Mouse (Mus musculus) ES-Bruce4 (cell line): ENCODE results near the gene Setd4. TPM values are rescaled to one million over a fixed set of nuclear protein-coding genes. Genes with fewer than 3 reads are reported as not detected.

ENCODE experiments used
- H3K27ac ChIP-seq: 2 replicates; pipeline ENCODE4 v1.5.1; 2012; ENCODE audit warnings: low read length, inconsistent platforms; ENCODE audit not compliant: insufficient read depth
- H3K27me3 ChIP-seq: 2 replicates; pipeline ENCODE4 v1.6.1; 2012; ENCODE audit warnings: mild to moderate bottlenecking, low read length, inconsistent platforms; ENCODE audit not compliant: control insufficient read depth, poor library complexity, insufficient read depth, severe bottlenecking
- H3K36me3 ChIP-seq: 2 replicates; pipeline ENCODE4 v1.6.1; 2012; ENCODE audit warnings: inconsistent platforms, mild to moderate bottlenecking, low read length, moderate library complexity; ENCODE audit not compliant: control insufficient read depth, poor library complexity, insufficient read depth, severe bottlenecking
- H3K4me1 ChIP-seq: one replicate; pipeline ENCODE4 v1.8.1; 2011; ENCODE audit warnings: low read length; ENCODE audit not compliant: control insufficient read depth, insufficient read depth
- H3K4me3 ChIP-seq: 2 replicates; pipeline ENCODE4 v1.5.1; 2011; ENCODE audit warnings: low read depth, mild to moderate bottlenecking, low read length
- H3K9ac ChIP-seq: 2 replicates; pipeline ENCODE4 v1.6.1; 2012; ENCODE audit warnings: low read depth, mild to moderate bottlenecking, inconsistent platforms; ENCODE audit not compliant: poor library complexity, severe bottlenecking
- H3K9me3 ChIP-seq: replicated peaks from 2 replicates; pipeline ENCODE4 v1.6.1; 2012; ENCODE audit warnings: mild to moderate bottlenecking, low read length, inconsistent platforms; ENCODE audit not compliant: control insufficient read depth, poor library complexity, insufficient read depth, severe bottlenecking
- CTCF ChIP-seq: IDR thresholded peaks from one replicate; pipeline ENCODE4 v1.8.1; 2011; ENCODE audit warnings: low read depth, low read length
- EP300 ChIP-seq: IDR thresholded peaks from 2 replicates; pipeline ENCODE4 v1.6.1; 2011; ENCODE audit warnings: low read depth, low read length; ENCODE audit not compliant: insufficient read depth
- POLR2A ChIP-seq: IDR thresholded peaks from one replicate; pipeline ENCODE4 v1.8.1; 2011; ENCODE audit warnings: low read length; ENCODE audit not compliant: insufficient read depth
- polyA plus RNA-seq: library from polyadenylated mRNA; stranded (reverse); fragments of >200 nt; gene quantifications from 2 replicates; pipeline ENCODE4 v1.2.4, GENCODE M21; 2011; ENCODE audit warnings: low read depth; ENCODE audit not compliant: missing spikeins, insufficient read depth, insufficient read length

The Setd4 gene
- polyA plus RNA-seq, 1 experiment: 18.8 TPM

DNA sequence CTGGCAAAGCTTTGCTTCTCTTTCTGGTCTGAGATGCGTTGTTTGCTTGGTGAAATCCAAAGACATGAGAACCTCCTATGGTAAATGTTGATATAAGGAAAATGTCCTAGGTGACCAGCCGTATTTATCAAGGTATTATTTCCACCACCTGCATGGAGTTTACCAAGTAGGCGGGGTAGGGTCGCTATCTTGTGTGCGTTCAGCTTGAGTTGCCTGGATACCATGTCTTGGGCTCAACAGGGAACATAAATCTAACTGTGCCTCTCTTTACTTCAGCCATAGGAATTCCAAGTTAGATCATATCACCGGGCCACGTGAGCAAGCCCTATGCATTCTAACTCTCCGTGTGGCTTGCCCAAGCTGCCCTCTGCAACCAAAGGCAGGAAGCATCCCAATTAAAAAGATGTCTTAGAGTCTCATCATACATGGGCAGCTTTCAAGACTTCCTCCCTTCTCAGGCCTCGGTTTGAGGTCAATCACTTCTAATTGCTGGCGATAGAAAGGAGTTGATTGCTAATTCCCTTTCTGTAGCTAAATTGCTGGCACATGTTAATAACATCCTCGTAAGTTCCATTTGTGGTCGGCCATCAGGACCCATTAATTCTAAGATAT lies 57.4 kb downstream of the Setd4 start:
- no peak for TF ChIP-seq POLR2A
- TF ChIP-seq EP300: no peak
- no peak for TF ChIP-seq CTCF
- Histone ChIP-seq H3K4me1 (peaks cover 2% of the 10 kb centered on the region), H3K9ac (no peak overlapping the region), H3K4me3 (no peak overlapping the region), H3K9me3 (no peaks in the 10 kb centered on the region), H3K36me3 (no peaks in the 10 kb centered on the region), H3K27ac (no peak overlapping the region), H3K27me3 (no peaks in the 10 kb centered on the region)

DNA sequence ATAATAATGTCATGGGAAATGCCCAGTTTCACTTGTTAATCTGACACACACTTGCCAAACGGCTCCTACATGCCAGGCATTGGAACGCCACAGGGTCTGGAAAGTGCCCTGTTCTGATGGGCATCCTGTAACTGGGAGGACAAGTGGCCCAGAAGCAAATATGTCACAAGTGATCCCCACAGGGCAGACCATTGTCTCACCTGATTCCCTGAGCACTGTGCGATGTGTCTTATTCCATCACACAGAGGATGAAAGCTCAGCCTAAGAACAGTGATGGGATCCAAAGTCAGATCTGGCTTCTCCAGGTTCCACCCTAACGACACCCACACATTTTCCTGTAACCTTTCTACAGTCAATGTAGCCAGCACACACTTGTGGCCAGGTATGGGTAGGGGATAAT lies 58.9 kb downstream of the Setd4 start:
- Histone ChIP-seq H3K36me3 (no peaks in the 10 kb centered on the region), H3K27me3 (no peaks in the 10 kb centered on the region), H3K9ac (no peak overlapping the region), H3K4me1 (peaks cover 2% of the 10 kb centered on the region), H3K4me3 (no peak overlapping the region), H3K9me3 (no peaks in the 10 kb centered on the region), H3K27ac (no peak overlapping the region)
- no peak for TF ChIP-seq EP300
- no peak for TF ChIP-seq CTCF
- TF ChIP-seq POLR2A: no peak

DNA sequence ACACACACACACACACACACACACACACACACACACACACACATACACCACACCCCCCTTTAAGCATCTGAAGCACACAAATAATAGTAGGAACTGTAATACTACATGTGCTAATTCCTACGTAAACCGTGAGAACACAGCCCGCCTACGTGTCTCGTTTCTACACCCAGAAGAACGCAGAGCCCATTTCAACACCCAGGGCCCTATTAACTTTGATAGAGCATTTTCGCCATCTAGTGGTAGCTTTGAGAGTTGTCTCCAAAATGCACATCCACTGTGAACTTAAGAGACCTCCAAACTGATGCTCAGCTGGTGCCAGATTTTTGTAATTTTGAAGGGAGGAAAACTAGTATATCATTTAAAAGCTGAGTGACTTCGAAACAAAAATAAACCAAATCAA lies 60.2 kb downstream of the Setd4 start:
- TF ChIP-seq CTCF (peak; percentile 23), EP300 (no peak), POLR2A (no peak)
- H3K36me3 ChIP-seq: no peaks in the 10 kb centered on the region
- no peaks in the 10 kb centered on the region for H3K9me3 ChIP-seq
- no peaks in the 10 kb centered on the region for H3K4me1 ChIP-seq
- no peaks in the 10 kb centered on the region for H3K27me3 ChIP-seq
- H3K9ac ChIP-seq: no peak overlapping the region
- no peak overlapping the region for H3K4me3 ChIP-seq
- H3K27ac ChIP-seq: no peak overlapping the region

DNA sequence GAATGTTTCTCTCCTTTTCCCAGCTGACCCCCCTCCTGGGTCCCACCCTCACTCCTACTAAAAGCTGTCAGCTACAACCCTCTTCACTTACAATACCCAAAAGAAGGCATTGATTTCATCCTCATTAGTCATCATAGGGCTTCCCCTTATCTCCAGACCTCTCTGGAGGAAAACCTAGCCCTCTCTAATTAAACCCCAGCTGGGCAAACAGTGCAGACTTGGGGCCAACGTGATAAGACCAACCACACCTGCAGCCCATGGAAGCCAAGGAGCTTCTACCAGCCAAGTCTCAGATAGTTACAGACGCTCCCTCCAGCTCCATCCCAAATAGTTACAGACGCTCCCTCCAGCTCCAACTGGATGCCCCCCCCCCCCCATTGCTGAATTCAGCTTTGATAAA lies 64.0 kb downstream of the Setd4 start:
- no peak overlapping the region for H3K4me3 ChIP-seq
- no peak overlapping the region for H3K27ac ChIP-seq
- H3K27me3 ChIP-seq: no peaks in the 10 kb centered on the region; the same call in 1 of the 2 replicates
- H3K9me3 ChIP-seq: no peaks in the 10 kb centered on the region
- H3K9ac ChIP-seq: no peak overlapping the region
- H3K4me1 ChIP-seq: no peaks in the 10 kb centered on the region
- H3K36me3 ChIP-seq: no peaks in the 10 kb centered on the region
- TF ChIP-seq POLR2A (no peak), EP300 (no peak)

DNA sequence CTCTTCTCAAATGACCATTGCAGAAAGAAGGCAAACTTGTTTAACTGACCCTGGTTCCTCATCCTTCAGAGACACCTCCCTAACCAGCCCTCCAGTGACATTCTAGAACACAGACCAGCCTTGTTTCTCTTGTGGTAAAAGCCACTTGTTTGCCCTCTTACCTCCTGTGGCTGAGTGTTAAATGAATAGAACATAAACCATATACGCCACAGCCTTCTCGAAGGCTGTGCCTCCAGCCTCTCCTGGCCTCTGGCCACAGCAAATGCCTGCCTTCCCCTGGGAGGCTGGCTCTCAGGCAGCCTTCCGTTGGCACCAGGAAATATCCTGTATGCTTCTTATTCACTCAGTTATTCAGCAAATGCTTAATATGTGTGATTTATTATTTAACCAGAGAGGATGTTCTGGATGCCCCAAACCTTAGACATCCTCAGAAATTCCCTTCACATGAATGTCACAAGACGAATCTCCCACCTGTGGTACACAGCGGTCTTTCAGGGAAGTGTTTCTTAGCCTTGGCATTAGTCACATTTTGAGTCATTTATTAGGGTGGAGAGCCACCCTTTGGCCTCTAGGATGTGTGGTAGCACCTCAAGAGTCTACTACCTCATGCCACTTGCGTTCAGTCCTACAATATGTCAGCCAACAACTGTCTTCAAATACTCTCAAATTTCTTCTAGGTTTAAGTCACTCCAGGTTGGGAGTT lies 68.6 kb downstream of the Setd4 start:
- H3K4me3 ChIP-seq: no peak overlapping the region
- H3K27ac ChIP-seq: no peak overlapping the region
- no peaks in the 10 kb centered on the region; the same call in 1 of the 2 replicates for H3K27me3 ChIP-seq
- H3K9me3 ChIP-seq: no peaks in the 10 kb centered on the region
- no peaks in the 10 kb centered on the region for H3K36me3 ChIP-seq
- H3K4me1 ChIP-seq: peaks cover 3% of the 10 kb centered on the region
- TF ChIP-seq POLR2A (no peak), CTCF (no peak), EP300 (no peak)
- H3K9ac ChIP-seq: no peak overlapping the region

Other genes with a start within 250 kb of the Setd4 start
- 33.7 and 34.3 TPM in 2 replicates for gene Cbr1, start 1.8 kb upstream of the Setd4 start, polyA plus RNA-seq
- not detected in 2 replicates for gene Gm5678, start 24.0 kb upstream of the Setd4 start, polyA plus RNA-seq
- gene Cbr3, start 79.2 kb upstream of the Setd4 start, polyA plus RNA-seq: 7.0 and 9.3 TPM in 2 replicates
- gene Dop1b, start 107.8 kb upstream of the Setd4 start, polyA plus RNA-seq: 16.9 and 17.4 TPM in 2 replicates
- gene Morc3, start 228.1 kb upstream of the Setd4 start, polyA plus RNA-seq: 152 TPM in 2 replicates